ENCODE assay signal across 28 mouse cellular contexts in genomic region chr16:3788394-3788793, GRCm38 (mm10). TPM values are rescaled to one million over a fixed set of nuclear protein-coding genes. Genes with fewer than 3 reads are reported as not detected.
"Had no signal": no experiment of that assay in that cellular context is flagged by ENCODE, and none has a peak within 500 bp of the region (broad histone marks: within the 10 kb centered on the region; RNA-seq: fewer than 3 reads in every experiment).

No protein-coding gene starts in this region.

- H3K36me3 ChIP-seq: lung, embryonic 15.5 days; midbrain, embryonic 13.5 days; neural tube, embryonic 13.5 days; neural tube, embryonic 15.5 days; stomach, embryonic 15.5 days had no signal

- DNase-seq: liver, postnatal 0 days; lung, adult 2 months; lung, postnatal 14 days; lung, postnatal 36 days; retina, postnatal 1 day; right cerebral cortex, adult 18-20 months; right cerebral cortex, postnatal 25 days; right cerebral cortex, postnatal 4 days; thymus, adult 2 months; thymus, postnatal 25 days; thymus, postnatal 4 days had no signal

- H3K27ac ChIP-seq: lung, embryonic 15.5 days; macrophage; midbrain, embryonic 13.5 days; neural tube, embryonic 13.5 days; neural tube, embryonic 15.5 days; stomach, embryonic 15.5 days; stomach, postnatal 0 days had no signal

- H3K27me3 ChIP-seq: lung, embryonic 15.5 days; megakaryocyte, embryonic 14.5 days; midbrain, embryonic 13.5 days; neural tube, embryonic 13.5 days; neural tube, embryonic 15.5 days; stomach, embryonic 15.5 days had no signal

- H3K4me2 ChIP-seq: lung, embryonic 15.5 days; midbrain, embryonic 11.5 days; midbrain, embryonic 13.5 days; neural tube, embryonic 13.5 days; neural tube, embryonic 15.5 days; stomach, embryonic 15.5 days had no signal

- H3K4me3 ChIP-seq: lung, embryonic 15.5 days; megakaryocyte, embryonic 14.5 days; midbrain, embryonic 13.5 days; myocyte; neural tube, embryonic 13.5 days; neural tube, embryonic 15.5 days; stomach, embryonic 15.5 days had no signal

- ATAC-seq: liver, postnatal 0 days; lung, postnatal 0 days; midbrain, embryonic 13.5 days; midbrain, embryonic 16.5 days had no signal

- H3K4me1 ChIP-seq: lung, embryonic 15.5 days; megakaryocyte, embryonic 14.5 days; midbrain, embryonic 13.5 days; neural tube, embryonic 13.5 days; neural tube, embryonic 15.5 days; stomach, embryonic 15.5 days had no signal

- H3K9ac ChIP-seq: liver, postnatal 0 days; lung, embryonic 15.5 days; midbrain, embryonic 13.5 days; neural tube, embryonic 13.5 days; neural tube, embryonic 15.5 days; stomach, embryonic 15.5 days had no signal

- H3K9me3 ChIP-seq: lung, embryonic 15.5 days; midbrain, embryonic 13.5 days; neural tube, embryonic 13.5 days; neural tube, embryonic 15.5 days; stomach, embryonic 15.5 days had no signal

RNA-seq across cellular contexts. Expression of gene Olfr15, which starts 42.3 kb away (rescaled TPM):
- total RNA-seq: megakaryocyte progenitor cell, adult 5-6 weeks had no signal
- polyA plus RNA-seq: liver, postnatal 0 days; lung, adult 2 months; lung, embryonic 15.5 days; lung, postnatal 0 days; macrophage; midbrain, embryonic 11.5 days; midbrain, embryonic 13.5 days; midbrain, embryonic 16.5 days; myocyte; neural tube, embryonic 11.5 days; neural tube, embryonic 13.5 days; neural tube, embryonic 15.5 days; spleen, adult 2 months; stomach, embryonic 15.5 days; stomach, postnatal 0 days; testis, adult 2 months; thymus, adult 2 months; urinary bladder, adult 2 months had no signal
